Mouse (Mus musculus): ENCODE results near the gene Rtraf.
A peak's percentile ranks its signal among the peaks of the same experiment; 100 is the strongest.
"Not testable (repeated sequence)": the region's sequence is repeated elsewhere in the genome, so short reads cannot be mapped to it uniquely, and the experiment has no call there.

Rtraf gene

DNA sequence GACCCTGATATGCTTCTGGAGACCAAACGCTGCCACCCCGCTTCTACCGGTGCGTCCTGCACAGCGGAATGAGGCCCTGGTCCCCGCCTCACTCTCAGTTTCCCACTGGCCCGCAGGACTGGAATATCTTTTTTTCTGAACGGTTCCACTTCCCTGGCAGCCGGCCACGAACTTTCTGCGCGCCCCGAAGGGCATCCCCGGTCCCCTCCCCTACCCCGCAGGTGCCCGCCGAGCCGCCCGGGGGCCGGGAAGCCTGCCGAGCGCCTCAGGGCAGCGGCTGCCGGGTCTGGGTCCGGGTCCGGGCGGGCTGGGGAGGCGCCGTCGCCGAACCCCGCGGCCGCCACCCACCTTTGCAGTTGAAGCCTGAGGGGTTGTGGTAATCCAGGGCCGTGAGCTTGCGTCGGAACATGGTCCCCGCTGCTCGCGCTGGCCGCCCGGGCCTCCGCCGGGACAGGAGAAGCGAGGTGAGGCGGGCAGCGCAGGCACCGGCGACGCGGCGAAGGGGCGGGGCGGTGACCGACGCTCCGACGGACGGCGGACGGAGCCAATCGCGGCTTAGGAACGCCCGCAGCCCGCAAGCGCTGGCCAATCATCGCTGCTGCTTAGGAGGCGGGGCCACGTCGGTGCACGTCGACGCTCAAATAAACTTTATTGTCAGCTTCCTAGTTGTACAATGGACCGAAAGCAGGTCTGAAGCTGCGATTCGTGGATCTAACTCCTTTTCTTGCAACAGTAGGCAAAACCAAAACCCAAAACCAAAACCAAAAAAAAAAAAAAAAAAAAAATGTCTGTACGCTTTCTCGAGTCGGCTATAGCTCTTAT lies at the start of gene Rtraf:
Gene Rtraf, minus strand, starts transcription at position 504 of the 822 bp plus-strand sequence.
- peak; percentile 88 for DNase-seq (ENCODE audit: low spot score)

GRCm38 (mm10) chr14:19867286-19867935 lies 43.8 kb upstream of the Rtraf start:
- DNase-seq (ENCODE audit: low spot score): no peak

GRCm38 (mm10) chr14:19865121-19865520 lies 41.5 kb upstream of the Rtraf start:
- DNase-seq (ENCODE audit: low spot score): not testable (repeated sequence)

- no peak for DNase-seq (ENCODE audit: low spot score)
Measured at GRCm38 (mm10) chr14:19861311-19862080, 37.9 kb upstream of the Rtraf start.

DNA sequence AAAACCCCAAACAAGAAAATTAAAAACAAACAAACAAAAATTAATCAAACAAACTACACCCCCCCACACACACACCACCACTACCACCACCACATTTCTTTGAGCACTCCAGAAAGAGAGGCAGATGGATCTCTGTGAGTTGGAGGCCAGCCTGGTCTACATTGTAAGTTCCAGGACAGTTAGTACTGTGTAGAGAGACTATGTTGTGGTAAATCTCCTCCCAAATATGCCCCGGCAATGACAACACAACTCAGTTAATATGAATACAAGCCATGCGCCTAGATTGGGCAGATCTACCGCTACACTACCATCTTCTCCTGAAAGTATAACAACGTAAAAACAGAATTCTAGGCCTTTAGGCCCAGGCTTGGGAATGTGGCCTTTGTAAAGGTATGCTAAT lies 36.7 kb upstream of the Rtraf start:
- DNase-seq (ENCODE audit: low spot score): no peak

DNA sequence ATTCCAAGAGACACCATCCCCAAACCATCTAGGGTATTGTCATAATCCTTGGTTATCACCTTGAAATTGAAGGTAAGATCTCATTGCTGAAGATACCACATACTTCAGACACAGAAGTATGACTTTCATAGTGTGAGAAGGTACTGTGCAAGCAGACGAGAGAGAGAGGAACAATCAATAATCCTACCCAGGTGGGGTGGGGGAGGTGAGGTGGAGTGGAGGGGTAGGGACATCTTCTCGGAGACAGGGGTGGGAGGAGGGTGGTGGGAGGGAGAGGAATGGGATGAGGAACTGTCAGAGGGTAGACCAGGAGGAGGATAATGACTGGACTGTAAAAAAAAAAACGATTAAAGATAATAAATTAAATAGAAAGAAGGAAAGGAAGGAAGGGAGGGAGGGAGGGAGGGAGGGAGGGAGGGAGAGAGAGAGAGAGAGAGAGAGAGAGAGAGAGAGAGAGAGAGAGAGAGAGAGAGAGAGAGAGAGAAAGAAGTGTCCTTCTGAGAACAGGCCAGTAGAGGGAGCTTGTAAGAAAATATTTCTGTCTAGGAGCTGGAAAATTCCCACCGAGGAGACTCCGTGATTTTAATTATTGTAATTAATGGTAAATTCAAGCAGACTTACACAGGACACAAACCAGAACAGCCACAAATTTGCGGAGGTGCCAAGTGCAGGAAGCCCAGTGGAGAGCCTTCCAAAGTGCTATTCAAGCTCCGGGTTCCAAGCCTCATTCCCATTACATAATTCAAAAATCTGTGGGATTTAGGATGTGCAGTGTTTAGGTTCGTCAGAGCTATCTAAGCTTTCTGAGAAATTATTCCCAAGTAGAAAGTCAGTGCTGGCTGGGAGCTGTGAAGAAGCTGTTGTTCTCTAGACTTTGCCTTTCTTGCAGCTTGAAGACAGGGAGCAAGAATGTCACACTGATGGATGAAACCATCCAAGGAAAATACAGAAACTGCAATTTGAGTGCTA lies 35.5 kb upstream of the Rtraf start:
- peak; percentile 10 for DNase-seq (ENCODE audit: low spot score)

GRCm38 (mm10) chr14:19858279-19858678 lies 34.7 kb upstream of the Rtraf start:
- DNase-seq (ENCODE audit: low spot score): no peak

DNA sequence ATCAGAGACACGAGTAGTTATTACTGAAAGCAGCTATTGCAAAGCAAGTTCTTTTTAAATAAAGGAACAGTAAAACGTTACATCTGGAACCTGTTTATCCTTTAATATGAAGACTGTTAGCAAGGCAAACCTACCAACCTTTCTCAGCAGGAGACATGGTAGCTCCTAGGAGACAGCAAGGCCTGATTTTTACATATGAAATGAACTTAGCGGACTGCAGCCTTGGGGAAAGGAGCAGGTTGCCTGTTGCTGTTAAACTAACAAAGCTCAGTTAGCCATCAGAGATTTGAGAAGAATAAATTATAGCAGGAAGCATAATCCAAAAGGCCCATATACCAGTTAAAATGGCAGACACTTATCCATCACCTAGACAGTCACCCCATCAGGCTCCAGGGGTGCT lies 29.8 kb upstream of the Rtraf start:
- DNase-seq (ENCODE audit: low spot score): no peak

DNA sequence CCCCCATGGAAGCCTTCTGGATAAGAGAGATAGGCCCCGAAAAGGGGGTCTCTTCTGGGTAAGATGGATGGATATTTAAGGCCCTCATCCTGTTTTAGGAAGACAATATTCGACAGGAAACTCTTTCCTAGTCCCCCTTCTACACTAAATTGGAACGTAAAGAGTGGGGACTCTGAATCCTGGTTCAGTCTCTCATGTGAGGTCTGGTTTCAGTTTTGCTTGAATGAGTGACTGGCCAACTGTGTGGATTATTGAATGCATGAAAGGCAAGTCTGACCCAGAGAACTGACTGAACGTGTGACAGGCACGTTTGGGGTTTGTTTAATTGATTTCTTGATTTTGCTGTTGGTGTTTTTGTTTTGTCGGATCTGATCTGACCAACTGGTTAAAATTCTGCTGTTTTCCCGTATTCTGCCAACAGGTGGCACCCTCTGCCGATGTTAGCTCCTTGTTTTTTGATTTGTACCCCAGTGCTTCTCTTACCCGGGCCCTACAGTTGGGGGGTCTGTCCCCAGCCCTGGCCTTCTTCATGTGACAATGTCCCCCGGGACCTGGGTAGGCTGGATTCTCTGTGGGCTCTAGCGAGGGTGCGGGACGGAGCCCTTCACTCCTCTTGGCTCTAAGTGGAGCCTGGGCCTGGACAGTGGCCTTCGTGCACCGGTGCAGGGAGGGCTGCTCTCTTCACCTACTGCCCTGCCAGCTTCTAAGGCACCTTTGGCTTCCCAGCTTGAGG lies 16.1 kb upstream of the Rtraf start:
- peak; percentile 75 for DNase-seq (ENCODE audit: low spot score)

DNA sequence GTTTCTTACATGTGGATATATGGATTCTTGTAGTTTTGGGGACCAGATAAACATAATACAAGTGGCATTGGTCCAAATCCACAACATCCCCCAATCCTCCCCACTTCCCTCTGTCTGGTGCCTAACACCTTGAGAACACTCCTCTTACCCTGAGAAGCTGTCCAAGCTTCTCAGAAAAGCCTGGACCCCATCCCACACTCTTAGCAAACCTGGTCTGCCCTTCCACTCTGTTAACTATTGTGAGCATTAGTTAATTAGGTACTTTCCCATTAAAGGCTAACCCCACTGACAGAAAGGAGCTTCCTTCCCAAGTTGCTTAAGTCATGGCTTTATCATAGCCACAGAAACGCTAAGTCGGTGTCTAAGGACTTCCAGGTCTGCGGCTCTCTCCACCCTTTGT lies 12.7 kb upstream of the Rtraf start:
- no peak for DNase-seq (ENCODE audit: low spot score)

GRCm38 (mm10) chr14:19825481-19825880 lies 1.9 kb upstream of the Rtraf start:
- DNase-seq (ENCODE audit: low spot score): no peak

DNA sequence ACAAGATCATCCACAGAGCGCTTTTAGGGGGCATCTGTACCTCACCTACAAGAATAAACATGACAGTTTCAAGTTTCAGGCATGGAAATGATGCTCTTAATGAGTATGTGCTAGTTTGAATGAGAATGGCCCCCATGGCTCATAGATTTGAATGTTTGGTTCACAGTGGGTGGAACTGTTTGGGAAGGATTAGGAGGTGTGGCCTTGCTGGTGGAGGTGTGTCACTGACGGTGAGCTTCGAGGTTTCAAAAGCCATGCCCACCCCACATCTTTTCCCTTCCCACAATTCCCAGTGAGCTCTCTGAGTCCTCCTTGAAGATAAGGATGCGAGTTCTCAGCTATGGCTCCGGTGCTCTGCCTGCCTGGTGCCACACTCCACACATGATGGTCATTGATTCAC lies 1.9 kb downstream of the Rtraf start:
- no peak for DNase-seq (ENCODE audit: low spot score)

GRCm38 (mm10) chr14:19817949-19818348 lies 5.7 kb downstream of the Rtraf start:
- peak; percentile 81 for DNase-seq (ENCODE audit: low spot score)

DNA sequence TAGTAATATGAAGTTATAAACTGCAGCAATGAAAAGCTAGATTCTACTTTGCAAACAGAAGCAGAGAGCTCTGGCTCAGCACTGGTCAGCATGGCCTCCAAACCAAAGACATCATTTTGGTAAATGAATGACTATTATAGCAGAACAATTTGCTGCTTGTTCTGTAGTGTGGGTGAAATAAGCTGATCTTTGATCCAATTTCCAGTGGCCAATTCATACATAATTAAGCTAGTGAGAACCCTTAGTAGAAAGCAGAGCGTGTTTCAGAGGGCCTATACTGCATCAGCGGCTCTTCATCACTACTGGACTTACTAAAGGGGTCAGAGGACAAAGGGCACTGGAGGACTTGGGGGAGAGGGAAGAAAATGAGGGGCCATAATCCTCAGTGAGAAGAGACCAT lies 10.6 kb downstream of the Rtraf start:
- DNase-seq (ENCODE audit: low spot score): no peak

- peak; percentile 18 for DNase-seq (ENCODE audit: low spot score)
Measured at GRCm38 (mm10) chr14:19809934-19810333, 13.7 kb downstream of the Rtraf start.

GRCm38 (mm10) chr14:19807858-19808257 lies 15.8 kb downstream of the Rtraf start:
- DNase-seq (ENCODE audit: low spot score): no peak

GRCm38 (mm10) chr14:19807339-19807738 lies 16.3 kb downstream of the Rtraf start:
- DNase-seq (ENCODE audit: low spot score): peak; percentile 92

DNA sequence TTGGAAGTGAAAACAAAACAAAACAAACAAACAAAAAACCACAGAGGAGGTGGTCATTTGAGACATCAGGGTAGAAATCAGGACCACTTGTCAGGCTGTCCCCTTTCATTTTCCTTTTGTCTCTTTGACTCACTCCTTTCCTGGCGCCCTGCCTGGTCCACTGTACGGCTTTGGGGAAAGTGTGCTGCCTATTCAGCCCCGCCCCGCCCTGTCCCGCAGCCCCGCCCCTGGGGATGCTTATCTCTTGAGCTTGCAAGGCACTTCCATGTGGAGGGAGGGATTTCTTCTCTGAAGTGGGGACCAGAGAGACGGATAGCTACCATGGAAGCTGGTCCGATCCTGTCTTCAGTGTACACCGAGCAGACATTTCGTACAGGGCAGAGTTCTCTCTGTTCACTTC lies 20.0 kb downstream of the Rtraf start:
- no peak for DNase-seq (ENCODE audit: low spot score)

GRCm38 (mm10) chr14:19803222-19803621 lies 20.4 kb downstream of the Rtraf start:
- DNase-seq (ENCODE audit: low spot score): no peak

DNA sequence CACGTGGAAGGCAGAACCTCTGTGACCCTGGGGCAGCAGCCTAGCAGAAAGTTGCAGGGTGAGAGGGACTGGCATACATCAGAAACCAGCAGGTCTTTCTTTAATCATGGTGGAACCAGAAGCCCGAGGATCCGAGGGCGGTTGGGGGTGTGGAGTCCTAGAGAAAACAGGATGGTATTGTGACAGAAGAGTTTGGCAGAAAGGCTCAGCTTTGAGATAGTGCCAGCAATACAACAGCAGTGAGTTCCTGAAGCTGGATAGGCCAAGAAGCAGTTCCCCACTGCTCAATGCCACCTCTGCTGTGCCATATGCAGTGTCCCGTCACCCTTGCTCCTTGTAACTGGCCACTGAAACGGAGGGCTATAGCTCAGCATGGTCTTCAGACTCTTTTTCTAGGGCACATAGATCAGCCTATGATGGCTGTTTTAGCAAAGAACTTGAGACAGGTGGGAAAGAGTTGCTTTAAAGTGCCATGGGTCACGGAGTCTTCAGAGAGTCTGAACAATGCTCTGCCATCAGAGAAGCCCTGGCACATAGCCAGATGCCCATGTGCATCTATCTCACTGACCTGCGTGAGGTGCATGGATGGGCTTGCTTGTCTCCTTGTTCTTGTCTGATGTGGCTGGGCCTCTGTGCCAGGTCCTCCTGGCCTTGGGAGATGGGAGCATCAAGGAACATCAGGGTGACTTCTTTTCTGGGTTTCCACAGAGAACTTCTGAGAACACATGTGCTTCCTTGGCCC lies 22.0 kb downstream of the Rtraf start:
- DNase-seq (ENCODE audit: low spot score): peak; percentile 38

All from adipocyte (in vitro differentiated cells).